Mouse (Mus musculus): ENCODE results near the gene Rbbp4. TPM values are rescaled to one million over a fixed set of nuclear protein-coding genes. Genes with fewer than 3 reads are reported as not detected.
"Not testable (repeated sequence)": the region's sequence is repeated elsewhere in the genome, so short reads cannot be mapped to it uniquely, and the experiment has no call there.

Rbbp4 gene
- 100 to 1,000 TPM; 188 to 206 TPM for total RNA-seq (2021)
- long read RNA-seq, experiment 1, full-length matches to known transcripts: 3 of 27 reads
- long read RNA-seq, experiment 1, partial matches to known transcripts: 1 of 27 reads
- long read RNA-seq, experiment 1, other reads (novel, unspliced or antisense): 23 of 27 reads
- long read RNA-seq, experiment 2, full-length matches to known transcripts: 19 of 87 reads
- long read RNA-seq, experiment 2, partial matches to known transcripts: 5 of 87 reads
- long read RNA-seq, experiment 2, other reads (novel, unspliced or antisense): 63 of 87 reads

DNA sequence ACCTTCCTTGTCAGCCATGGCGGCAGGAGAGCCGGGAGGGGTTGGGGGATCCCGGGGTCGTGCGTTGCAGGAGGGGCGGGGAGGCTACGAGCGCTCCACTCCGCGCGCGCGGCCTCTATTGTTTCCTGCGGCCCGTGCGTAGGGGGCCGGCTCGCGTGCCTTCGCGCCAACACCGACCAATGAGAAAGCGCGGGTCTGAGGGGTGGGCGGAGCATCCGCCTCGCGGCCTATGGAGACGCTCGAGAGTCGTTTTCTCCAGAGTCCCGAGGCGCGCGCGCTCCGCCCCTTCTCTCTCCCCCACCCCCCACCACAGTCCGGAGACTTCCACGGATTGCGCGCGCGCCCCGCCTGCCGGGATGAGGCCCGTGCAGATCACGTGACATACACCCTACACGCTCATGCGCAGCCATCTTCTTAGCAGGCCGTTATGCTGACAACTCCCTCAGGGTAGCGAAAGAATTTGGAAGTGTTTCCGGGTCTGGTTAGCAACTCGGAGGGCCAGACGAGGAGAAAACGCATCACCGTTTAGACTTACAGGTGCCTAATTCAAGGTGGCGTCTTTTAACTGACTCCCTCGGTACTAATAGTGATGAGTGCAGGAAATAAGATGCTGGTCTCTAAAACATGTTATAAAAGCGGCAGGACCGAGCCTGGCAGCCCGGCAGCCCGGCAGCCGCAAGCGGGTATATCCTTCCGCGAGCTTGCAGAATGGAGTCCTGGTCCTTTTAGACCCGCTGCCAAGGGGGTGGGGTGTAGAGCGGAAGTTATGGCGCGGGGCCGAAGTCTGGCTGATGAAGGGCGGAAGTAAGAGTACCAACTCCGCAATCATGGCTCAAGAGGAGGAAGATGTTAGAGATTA lies at the start of gene Rbbp4, which contains the start of gene Zbtb8os:
TSS of gene Rbbp4 (minus strand) at position 155 of the 859 bp plus-strand sequence.
TSS of gene Zbtb8os (plus strand) at position 480 of the 859 bp plus-strand sequence.
- DNase-seq (ENCODE audit: low spot score in 2 of 2): peak; percentile 89 to 94

DNA sequence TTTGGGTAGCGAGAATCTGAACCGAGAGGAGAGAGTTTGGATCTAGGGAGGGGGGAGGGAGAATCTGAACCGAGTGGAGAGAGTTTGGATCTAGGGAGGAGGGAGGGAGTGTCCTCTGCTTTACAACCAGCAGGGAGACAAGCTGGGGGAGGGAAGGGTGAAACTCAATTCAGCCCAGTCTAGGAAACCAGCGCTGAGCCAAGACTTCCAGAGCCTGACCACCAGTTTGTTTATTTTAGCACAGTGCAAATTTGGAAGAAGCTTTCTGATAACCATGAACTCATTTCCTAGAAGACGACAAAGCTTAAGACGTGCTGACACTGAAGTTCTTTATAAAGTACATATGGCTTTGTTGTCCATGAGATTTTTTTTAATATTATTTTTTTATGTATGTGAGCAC lies 49.3 kb upstream of the Rbbp4 start:
- DNase-seq (ENCODE audit: low spot score in 2 of 2): no peak

DNA sequence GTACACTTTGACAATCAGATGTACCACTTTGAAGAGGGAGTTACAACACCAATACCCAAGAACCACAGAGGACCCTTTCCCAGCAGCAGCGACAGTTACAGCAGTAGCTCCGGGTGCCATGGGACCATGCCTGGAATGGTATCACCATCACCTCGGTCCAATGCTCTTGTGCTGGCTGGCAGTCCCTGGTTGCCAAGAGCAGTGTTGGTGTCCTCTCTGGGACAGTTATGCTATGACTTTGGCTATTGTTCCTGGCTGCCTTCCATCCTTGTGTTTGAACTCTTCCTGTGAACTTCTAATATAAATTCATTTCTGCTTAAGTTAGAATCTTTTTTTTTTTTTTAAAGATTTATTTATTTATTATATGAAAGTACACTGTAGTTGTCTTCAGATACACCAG lies 48.4 kb upstream of the Rbbp4 start:
- DNase-seq (ENCODE audit: low spot score in 2 of 2): no peak

DNA sequence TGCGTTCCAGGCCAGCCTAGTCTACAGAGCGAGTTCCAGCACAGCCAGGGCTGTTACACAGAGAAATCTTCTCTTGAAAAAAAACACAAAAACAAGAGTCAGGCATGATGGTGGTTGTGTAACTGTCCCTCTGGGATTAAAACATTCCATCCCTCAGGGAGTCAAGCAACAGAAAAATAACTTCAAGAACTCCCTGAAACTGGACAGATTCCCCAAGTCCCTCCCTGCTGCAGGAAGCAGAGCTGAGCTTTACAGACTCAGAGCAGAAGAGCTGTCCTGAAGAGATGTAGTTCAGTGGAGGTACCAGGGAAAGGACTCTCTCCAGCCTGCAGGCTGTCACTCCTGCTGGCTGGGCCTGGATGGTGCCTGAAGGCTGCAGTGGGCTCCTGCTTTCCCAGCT lies 47.3 kb upstream of the Rbbp4 start:
- no peak for DNase-seq (ENCODE audit: low spot score in 2 of 2)

DNA sequence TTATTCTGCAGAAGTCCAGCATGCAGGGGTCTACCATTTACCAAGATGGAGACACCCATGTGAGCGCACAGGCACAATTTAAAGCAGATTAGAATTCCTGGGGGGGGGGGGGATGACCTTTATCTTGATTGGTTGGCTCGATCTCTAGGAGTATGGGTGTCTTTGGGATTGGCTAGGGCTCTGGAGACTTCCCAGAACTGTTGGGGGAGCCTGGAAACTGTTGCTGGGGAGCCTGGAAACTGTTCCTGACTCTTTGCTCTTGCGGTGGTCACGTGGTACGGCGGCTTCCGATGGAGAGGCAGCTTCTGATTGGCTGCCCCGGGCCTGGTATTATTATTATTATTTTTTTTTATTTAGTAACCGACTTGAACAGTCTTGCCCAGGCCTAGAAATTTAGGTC lies 46.9 kb upstream of the Rbbp4 start:
- no peak for DNase-seq (ENCODE audit: low spot score in 2 of 2)

DNA sequence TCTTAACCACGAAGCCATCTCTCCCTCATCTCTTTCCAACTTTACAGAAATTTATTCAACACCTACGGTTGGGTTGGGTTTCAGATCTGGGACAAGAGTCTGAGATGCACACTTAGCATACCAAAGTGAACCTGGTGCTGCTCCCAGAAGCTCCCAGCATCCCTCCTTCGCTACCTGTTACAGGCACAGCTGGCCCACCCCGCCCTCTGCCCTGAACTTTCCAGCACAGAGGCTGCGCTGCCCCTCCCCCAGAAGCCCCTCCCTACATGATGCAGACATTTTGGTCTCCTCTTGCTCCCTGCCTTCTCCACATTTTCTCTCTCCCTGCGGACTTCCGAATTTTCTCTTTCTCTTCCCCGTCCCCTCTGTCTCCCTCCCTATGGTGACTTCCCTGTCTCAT lies 46.0 kb upstream of the Rbbp4 start:
- DNase-seq (ENCODE audit: low spot score in 2 of 2): no peak

DNA sequence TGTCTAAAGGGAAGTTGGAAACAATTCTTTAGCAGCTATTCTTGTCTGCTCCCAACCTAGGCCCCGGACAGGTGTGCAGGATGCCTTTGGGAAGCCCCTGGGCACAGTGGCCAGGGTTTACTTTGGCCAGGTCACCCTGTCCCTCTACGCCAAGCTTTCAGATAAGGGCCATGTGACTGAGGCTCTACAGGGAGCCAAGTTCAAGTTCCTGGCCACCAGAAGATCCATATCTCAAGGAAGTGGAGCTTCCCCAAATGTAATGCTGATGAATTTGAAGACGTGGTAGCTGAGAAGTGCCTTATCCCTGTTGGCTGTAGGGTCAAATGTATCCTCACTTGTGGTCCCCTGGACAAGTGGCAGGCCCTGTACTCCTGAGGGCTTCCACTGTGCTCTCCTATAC lies 44.6 kb upstream of the Rbbp4 start:
- no peak for DNase-seq (ENCODE audit: low spot score in 2 of 2)

DNA sequence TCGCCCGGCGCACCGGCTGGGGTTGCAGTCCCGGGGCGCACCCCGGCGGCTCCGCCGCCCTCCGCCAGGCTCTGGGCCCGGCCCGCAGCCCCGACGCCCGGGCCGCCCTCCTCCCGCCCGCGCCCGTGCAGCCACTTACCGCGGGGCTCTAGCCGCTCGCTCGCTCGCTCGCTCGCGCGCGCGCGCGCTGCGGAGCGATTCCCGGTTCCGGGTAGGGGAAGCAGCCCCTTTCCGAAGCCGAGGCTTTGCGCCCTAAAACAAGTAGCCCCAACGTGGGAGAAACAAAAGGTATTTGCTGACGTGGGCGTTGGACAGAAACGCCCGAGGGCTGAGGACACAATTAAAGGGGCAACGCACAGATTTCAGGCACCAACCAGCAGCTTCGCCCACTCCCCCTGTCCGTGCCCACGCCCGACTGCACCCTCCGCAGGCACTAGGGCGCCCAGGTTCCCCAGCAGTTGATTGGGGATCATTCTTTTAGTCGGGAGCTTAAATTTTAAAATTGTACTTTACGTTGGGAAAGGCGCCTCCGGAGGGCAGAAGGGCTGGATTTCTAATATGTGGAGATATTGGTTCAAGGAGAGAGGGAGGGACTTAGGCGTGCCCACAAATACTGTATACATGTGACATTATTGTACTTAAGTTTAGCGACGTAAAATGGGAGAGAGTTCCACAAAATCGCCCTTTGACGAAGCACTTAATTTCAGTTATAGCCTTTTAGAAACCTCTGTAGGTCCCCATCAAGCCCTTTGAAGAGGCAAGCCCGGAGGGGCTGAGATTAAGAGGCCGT lies 42.6 kb upstream of the Rbbp4 start, which contains the start of gene Zbtb8a:
TSS of gene Zbtb8a (minus strand) at position 516 of the 790 bp plus-strand sequence.
- DNase-seq (ENCODE audit: low spot score in 2 of 2): peak; percentile 16 to 19

DNA sequence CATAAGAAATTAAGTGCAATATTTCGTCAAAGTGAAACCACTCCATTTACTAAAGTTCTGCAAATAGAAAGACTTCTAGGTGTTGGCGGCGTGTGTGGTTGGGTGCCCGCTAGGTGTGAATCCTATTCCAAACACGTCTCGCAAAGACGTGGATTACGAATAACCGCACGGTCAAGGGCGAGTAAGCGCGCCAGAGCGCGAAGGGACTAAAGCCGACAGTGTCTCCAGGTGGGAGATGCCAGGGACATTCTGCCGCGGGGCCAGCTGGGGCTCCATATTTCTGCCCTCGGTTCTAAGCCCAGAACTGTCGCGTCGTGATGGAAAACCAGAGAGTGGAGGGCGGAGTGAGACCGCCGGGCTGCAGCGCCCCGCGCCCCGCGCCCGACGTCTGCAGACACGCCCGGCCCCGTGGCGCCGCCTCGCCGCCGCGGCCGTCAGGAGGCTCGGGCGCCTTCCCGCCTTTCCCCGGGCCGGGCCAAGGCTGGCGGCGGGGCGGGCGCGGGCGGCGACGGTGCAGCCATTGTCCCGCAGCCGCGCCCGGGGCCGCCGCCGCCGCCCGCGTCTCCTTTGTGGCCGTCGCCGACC lies 41.9 kb upstream of the Rbbp4 start:
- peak in 1 of 2 experiments; percentile 20 for DNase-seq (ENCODE audit: low spot score in 2 of 2)

DNA sequence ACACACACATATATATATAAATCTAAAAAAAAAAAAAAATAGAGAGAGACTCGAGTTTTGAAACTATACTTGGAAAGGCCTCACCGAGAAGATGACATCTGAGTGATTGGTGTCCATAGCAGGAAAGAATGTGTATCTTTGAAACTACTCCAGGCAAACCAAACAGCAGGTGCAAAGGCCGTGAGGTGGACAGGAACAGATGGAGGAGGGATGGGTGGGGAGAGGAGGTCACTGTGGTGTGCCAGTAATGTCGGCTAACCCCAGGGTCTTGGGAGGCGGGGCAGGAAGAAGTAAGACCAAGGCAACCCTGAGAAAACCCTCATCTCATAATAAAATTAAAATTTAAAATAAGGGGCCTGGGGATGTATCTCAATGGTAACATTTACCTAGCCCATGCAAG lies 40.7 kb upstream of the Rbbp4 start:
- DNase-seq (ENCODE audit: low spot score in 2 of 2): no peak

DNA sequence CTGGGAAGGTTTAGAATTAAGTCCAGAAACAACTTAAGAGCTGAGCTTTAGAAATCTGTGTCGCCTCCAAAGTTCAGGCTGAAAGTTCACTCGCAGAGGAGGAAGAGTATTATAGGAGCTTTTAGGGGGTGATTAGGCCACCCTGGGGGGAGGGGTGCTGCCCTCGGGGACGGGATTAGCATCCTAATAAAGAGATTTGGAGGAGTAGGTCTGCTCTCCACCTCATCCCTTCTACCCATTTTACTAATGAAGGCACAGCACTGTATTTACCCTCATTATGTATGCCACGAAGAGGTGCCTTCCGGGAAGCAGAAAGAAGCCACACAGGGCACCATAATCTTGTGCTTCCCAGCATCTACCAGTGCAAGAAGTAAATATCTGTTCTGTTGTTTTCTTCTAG lies 39.8 kb upstream of the Rbbp4 start:
- no peak for DNase-seq (ENCODE audit: low spot score in 2 of 2)

DNA sequence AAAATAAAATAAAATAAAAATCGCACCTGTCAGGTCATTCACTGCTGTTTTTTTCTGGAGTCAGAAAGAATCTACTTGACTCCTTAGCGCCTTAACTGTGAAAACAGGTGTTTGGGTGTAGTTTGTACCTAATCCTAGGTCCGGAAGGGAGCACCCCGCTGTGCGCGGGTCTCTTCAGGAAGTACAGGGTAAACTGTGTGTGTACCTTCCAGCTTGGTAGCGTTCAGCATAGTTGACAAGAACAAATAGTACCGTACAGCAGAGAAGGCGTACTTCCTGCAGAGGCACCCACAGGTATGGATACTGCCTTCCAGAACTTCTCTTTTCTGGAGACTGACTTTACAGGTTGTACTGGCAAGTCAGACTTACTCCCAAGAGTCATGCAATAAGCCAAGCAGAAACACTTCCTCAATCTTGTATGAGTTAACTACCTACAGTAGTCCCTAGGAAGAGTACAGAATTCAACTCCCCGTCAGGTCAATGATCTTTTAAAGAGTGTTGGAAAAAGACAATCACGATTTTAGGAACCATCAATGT lies 39.1 kb upstream of the Rbbp4 start:
- no peak for DNase-seq (ENCODE audit: low spot score in 2 of 2)

DNA sequence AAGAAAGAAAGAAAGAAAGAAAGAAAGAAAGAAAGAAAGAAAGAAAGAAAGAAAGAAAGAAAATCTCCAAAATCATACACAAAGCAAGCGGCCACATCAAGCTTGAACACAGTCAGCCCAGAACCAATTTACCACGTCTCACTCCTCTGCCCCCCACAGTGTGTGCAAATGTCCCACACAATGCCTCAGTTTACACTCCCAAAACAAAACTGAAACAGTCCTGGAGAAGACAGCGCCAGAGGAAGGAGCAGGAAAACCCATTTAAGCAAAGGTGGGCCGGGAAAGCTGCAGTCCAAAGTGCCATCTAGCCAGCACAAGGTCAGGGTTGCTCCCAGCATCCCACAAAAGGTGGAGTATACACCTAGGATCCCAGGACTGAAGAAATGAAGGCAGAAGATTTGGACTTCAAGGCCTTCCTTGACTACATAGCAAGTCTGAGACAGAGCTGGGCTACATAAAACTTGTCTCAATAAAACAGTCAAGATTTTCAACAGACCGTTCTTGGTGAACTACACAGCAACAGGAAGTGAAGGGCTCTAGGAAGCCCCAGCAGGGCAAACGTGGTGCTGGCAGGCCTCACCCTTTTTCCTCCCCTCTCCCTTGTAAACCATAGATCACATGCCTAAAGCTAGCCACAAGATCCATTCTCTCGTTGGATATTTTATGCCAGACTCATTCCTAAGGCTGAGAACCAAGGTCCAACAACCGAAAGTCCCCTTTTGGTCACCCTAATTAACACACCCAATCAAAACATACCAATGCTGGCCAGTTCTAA lies 38.2 kb upstream of the Rbbp4 start:
- DNase-seq (ENCODE audit: low spot score in 2 of 2): no peak

DNA sequence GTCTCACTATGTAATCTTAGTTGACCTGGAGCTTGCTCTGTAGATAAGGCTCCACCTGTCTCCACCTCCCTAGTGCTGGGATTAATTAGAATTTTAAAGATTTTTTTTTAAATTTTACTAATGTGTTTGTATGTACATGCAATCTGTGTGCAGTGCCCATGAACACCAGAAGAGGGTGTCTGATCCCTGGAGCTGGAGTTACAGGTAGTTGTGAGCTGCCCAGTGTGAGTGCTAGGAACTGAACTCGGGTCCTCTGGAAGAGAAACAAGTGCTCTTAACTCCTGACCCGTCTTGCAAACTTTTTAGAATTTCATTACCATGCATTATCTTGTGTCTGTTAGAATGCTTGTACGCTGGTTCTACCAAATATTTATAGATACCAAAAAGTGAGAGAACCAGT lies 36.2 kb upstream of the Rbbp4 start:
- DNase-seq (ENCODE audit: low spot score in 2 of 2): no peak

DNA sequence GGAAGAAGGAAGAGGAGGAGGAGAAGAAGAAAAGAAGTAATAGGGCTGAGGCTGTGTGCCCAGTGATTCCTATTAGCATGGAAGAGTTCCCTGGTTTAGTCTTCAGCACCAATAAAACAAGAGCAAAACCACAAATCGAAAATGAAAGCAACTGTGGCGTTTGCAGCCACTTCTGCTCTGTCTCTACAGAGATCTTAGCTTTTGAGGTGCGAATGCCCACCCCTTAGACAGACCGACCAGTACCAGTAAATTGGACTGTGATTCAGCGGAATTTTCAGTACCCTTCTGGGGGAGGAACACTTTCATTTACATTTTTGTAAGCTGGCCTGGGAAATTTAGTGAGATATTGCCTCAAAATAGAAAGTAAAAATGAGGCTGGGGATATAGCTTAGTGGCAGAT lies 30.1 kb upstream of the Rbbp4 start:
- DNase-seq (ENCODE audit: low spot score in 2 of 2): no peak

DNA sequence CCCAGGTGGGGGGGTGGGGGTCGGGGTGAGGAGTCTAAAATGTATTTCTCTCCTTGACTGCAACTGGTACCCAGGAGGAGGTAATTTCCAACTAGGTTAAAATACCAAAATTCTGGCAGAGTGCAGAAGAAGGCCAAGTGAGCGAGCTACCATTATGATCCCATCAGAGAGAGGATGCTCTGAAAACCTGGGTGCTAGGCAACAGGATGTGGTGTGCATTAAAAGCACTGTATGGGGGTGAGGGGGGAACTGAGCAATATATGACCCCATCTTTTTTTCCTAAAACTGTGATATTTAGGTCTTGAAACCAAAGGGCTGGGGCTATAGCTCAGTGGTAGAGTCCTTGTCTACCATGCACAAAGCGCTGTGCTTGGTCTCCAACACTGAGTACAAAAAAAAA lies 29.2 kb upstream of the Rbbp4 start:
- DNase-seq (ENCODE audit: low spot score in 2 of 2): no peak

DNA sequence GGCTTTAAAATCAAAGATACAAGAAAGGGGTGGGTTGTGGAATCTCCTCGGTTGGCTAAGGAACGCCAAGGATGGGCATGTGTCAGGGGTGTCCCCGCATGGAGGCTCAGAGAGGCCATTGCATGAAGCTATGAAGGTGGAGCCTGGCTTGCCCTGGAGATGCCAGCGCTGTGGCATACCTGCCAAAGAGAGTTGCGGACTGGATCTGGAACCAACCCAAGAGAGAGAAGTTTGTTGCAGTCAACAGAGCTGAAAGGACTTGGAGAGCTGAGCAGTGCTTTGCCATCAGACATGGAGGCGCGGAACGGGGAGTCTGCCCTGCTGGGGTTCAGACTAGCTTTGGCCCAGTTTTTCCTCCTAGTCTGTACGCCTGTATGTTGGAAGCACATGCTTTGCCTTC lies 28.3 kb upstream of the Rbbp4 start:
- DNase-seq (ENCODE audit: low spot score in 2 of 2): no peak

DNA sequence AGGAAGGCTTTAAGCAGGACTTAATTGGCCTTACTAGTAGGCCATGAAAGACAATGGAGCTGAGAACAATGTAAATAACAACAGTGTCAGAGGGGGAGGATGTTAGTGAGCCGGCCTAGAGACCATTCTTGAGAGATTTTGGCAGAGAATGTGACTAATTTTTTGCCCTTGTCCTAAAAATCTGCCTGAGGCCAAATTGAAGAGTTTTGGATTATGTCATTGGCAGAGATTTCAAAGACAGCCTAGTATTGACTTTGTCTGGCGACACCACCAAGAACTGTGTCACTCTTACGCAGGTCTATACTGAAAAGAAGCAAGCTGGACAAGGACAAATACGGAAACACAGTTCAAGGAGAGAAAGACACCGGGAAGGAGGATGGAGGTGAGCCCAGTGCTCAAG lies 27.6 kb upstream of the Rbbp4 start:
- no peak for DNase-seq (ENCODE audit: low spot score in 2 of 2)

DNA sequence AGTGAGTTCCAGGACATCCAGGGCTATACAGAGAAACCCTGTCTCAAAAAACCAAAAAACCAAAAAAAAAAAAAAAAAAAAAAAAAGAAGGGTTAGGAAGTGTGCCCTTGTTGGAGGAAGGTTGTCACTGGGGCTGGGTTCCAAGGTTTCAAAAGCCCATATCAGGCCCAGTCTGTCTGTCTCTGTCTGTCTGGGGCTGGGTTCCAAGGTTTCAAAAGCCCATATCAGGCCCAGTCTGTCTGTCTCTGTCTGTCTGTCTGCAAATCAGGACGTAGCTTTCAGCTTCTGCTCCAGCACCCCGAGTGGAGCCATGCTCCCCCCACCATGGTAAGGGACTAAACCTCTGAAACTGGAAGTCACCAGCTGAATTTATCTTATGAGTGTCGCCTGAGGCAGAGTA lies 27.1 kb upstream of the Rbbp4 start:
- not testable (repeated sequence) for DNase-seq (ENCODE audit: low spot score in 2 of 2)

DNA sequence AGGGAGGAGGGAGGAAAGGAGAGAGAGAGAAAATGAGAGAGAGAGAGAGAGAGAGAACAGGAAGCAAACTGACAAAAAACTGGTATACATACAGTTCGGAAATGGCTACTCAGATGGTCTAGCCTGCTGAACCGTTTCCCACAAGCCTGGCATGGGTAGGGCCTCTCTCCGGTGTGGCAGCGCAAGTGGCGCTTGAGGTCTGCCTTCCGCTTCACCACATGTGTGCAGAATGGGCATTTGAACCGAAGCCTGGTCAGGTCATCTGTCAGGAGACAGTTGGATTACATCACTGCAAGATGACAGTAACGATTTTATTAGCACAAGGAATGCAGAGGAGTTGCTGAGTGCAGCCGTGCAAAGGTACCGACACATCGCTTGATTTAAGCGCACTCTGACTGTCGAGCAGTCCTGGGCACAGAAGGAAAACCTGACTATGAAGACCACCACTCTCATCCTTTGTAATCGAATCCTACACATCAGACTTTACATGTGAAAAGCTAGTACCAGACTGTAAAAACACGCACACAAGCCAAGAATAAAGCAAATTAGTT lies 22.5 kb upstream of the Rbbp4 start:
- no peak for DNase-seq (ENCODE audit: low spot score in 2 of 2)
